Mouse (Mus musculus) embryonic facial prominence, embryonic 11.5 days (tissue): Measurements from ENCODE around the gene Klf15. TPM values are rescaled to one million over a fixed set of nuclear protein-coding genes. Genes with fewer than 3 reads are reported as not detected.
A peak's percentile ranks its signal among the peaks of the same experiment; 100 is the strongest.

Experiments used
- ATAC-seq: fragments of 200-750 bp; cut with Nextera tagmentation; replicated peaks from 2 replicates; pipeline ENCODE4 v1.8.0; 2017; ENCODE audit warnings: low read depth; ENCODE audit not compliant: insufficient number of reproducible peaks, low FRiP score, low TSS enrichment
- DNase-seq: peaks from one replicate; pipeline ENCODE4 v3.0.0-alpha.2; 2015; ENCODE audit warnings: low spot score
- H3K27ac ChIP-seq: fragments of 300-500 bp; sonication (generic); replicated peaks from 2 replicates; pipeline ENCODE4 v1.5.1; 2014; ENCODE audit warnings: mild to moderate bottlenecking, low read depth, low read length, control low read depth
- H3K27me3 ChIP-seq: fragments of 300-500 bp; sonication (generic); 2 replicates; pipeline ENCODE4 v1.6.1; 2014; ENCODE audit warnings: mild to moderate bottlenecking, low read length, moderate library complexity, mixed read lengths; ENCODE audit not compliant: control insufficient read depth, insufficient read depth
- H3K36me3 ChIP-seq: fragments of 300-500 bp; sonication (generic); replicated peaks from 2 replicates; pipeline ENCODE4 v1.6.1; 2014; ENCODE audit warnings: low read depth, mild to moderate bottlenecking, low read length, moderate library complexity, mixed read lengths; ENCODE audit not compliant: control insufficient read depth, insufficient read depth
- H3K4me1 ChIP-seq: fragments of 300-500 bp; sonication (generic); 2 replicates; pipeline ENCODE4 v1.6.1; 2014; ENCODE audit warnings: low read length, mixed read lengths; ENCODE audit not compliant: control insufficient read depth, insufficient read depth
- H3K4me2 ChIP-seq: fragments of 300-500 bp; sonication (generic); 2 replicates; pipeline ENCODE4 v1.6.1; 2014; ENCODE audit warnings: low read depth, mild to moderate bottlenecking, control low read depth, low read length, moderate library complexity
- H3K4me3 ChIP-seq: fragments of 300-500 bp; sonication (generic); 2 replicates; pipeline ENCODE4 v1.5.1; 2014; ENCODE audit warnings: low read depth, low read length, control low read depth
- H3K9ac ChIP-seq: fragments of 300-500 bp; sonication (generic); replicated peaks from 2 replicates; pipeline ENCODE4 v1.6.1; 2014; ENCODE audit warnings: mild to moderate bottlenecking, control low read depth, low read length
- H3K9me3 ChIP-seq: fragments of 300-500 bp; sonication (generic); replicated peaks from 2 replicates; pipeline ENCODE4 v1.6.1; 2016; ENCODE audit warnings: mild to moderate bottlenecking, low read length, inconsistent platforms, mixed read lengths; ENCODE audit not compliant: control insufficient read depth
- WGBS: fragments of 180-500 bp; shearing (Covaris S2); extraction: QIAGEN DNeasy Blood & Tissue Kit; methylation state at CpG from one replicate; pipeline ENCODE4 v1.1.7; 2014; 5-methylcytosine and 5-hydroxymethylcytosine counted together
- polyA plus RNA-seq: library from polyadenylated mRNA; unstranded; fragments of >200 nt; fragmentation: Nextera tagmentation; extraction: Ambion mirVana; gene quantifications from 2 replicates; pipeline ENCODE4 v1.2.1, GENCODE M21; 2014

The Klf15 gene
- polyA plus RNA-seq, 1 experiment from 2014 or later, result 3.8 TPM

GRCm38 (mm10) chr6:90512416-90512815 is 50.0 kb downstream of the Klf15 start:
- ATAC-seq, result no peak
- no peaks in the 10 kb centered on the region for H3K27me3 ChIP-seq
- H3K9ac ChIP-seq, result no peak overlapping the region
- WGBS, result 87% methylated on average over 5 of the region's 5 CpGs
- no peaks in the 10 kb centered on the region for H3K9me3 ChIP-seq
- H3K4me1 ChIP-seq, result no peaks in the 10 kb centered on the region
- H3K4me2 ChIP-seq, result no peak overlapping the region
- H3K36me3 ChIP-seq, result no peaks in the 10 kb centered on the region
- H3K4me3 ChIP-seq, result no peak overlapping the region
- no peak overlapping the region for H3K27ac ChIP-seq
- DNase-seq, result no peak

- Histone ChIP-seq H3K27ac (no peak overlapping the region), H3K36me3 (no peaks in the 10 kb centered on the region), H3K9me3 (no peaks in the 10 kb centered on the region), H3K27me3 (no peaks in the 10 kb centered on the region), H3K4me3 (no peak overlapping the region), H3K4me2 (no peak overlapping the region), H3K9ac (no peak overlapping the region), H3K4me1 (no peaks in the 10 kb centered on the region)
- 76% methylated on average over 5 of the region's 5 CpGs for WGBS
- ATAC-seq (no peak), DNase-seq (no peak)
These were observed 50.9 kb downstream of the Klf15 start for GRCm38 (mm10) chr6:90513074-90513856.

- Histone ChIP-seq H3K36me3 (no peaks in the 10 kb centered on the region), H3K4me3 (no peak overlapping the region), H3K4me1 (no peaks in the 10 kb centered on the region), H3K9me3 (no peaks in the 10 kb centered on the region), H3K9ac (no peak overlapping the region), H3K27me3 (no peaks in the 10 kb centered on the region), H3K27ac (no peak overlapping the region), H3K4me2 (no peak overlapping the region)
- DNase-seq (no peak), ATAC-seq (no peak)
These were observed 52.0 kb downstream of the Klf15 start for GRCm38 (mm10) chr6:90514369-90514768.

GRCm38 (mm10) chr6:90514883-90515405 is 52.6 kb downstream of the Klf15 start:
- Histone ChIP-seq H3K9me3 (no peaks in the 10 kb centered on the region), H3K9ac (no peak overlapping the region), H3K27me3 (no peaks in the 10 kb centered on the region), H3K36me3 (no peaks in the 10 kb centered on the region), H3K4me3 (no peak overlapping the region), H3K4me1 (no peaks in the 10 kb centered on the region), H3K4me2 (no peak overlapping the region), H3K27ac (no peak overlapping the region)
- ATAC-seq, result peak; percentile 61
- WGBS, result 46% methylated on average over 4 of the region's 4 CpGs
- peak; percentile 84 for DNase-seq

- Histone ChIP-seq H3K9me3 (no peaks in the 10 kb centered on the region), H3K9ac (no peak overlapping the region), H3K4me2 (no peak overlapping the region), H3K27me3 (no peaks in the 10 kb centered on the region), H3K27ac (no peak overlapping the region), H3K4me3 (no peak overlapping the region), H3K4me1 (no peaks in the 10 kb centered on the region), H3K36me3 (no peaks in the 10 kb centered on the region)
- ATAC-seq (no peak), DNase-seq (no peak)
- WGBS, result 73% methylated on average over 3 of the region's 3 CpGs
These were observed 56.5 kb downstream of the Klf15 start for GRCm38 (mm10) chr6:90518892-90519291.

GRCm38 (mm10) chr6:90519375-90519774 is 57.0 kb downstream of the Klf15 start:
- 45% methylated on average over 5 of the region's 5 CpGs for WGBS
- Histone ChIP-seq H3K9ac (no peak overlapping the region), H3K9me3 (no peaks in the 10 kb centered on the region), H3K4me3 (no peak overlapping the region), H3K27ac (no peak overlapping the region), H3K4me1 (no peaks in the 10 kb centered on the region), H3K36me3 (no peaks in the 10 kb centered on the region), H3K27me3 (no peaks in the 10 kb centered on the region), H3K4me2 (no peak overlapping the region)
- no peak for ATAC-seq
- no peak for DNase-seq

Other genes with a start within 250 kb of the Klf15 start
- not detected in 2 replicates for gene Vmn1r53, start 238.1 kb upstream of the Klf15 start, polyA plus RNA-seq
- gene Vmn1r54, start 216.3 kb upstream of the Klf15 start, polyA plus RNA-seq, result not detected in 2 replicates
- gene BC048671, start 161.4 kb upstream of the Klf15 start, polyA plus RNA-seq, result not detected in 2 replicates
- not detected in 2 replicates for gene Chst13, start 137.4 kb upstream of the Klf15 start, polyA plus RNA-seq
- gene Uroc1, start 129.3 kb upstream of the Klf15 start, polyA plus RNA-seq, result not detected in 2 replicates
- gene Zxdc, start 93.1 kb upstream of the Klf15 start, polyA plus RNA-seq, result 7.6 and 10.7 TPM in 2 replicates
- 0.59 and 1.3 TPM in 2 replicates for gene Cfap100, start 33.8 kb upstream of the Klf15 start, polyA plus RNA-seq
- 1.2 and 2.2 TPM in 2 replicates for gene Aldh1l1, start 23.9 kb downstream of the Klf15 start, polyA plus RNA-seq
- gene Slc41a3, start 142.1 kb downstream of the Klf15 start, polyA plus RNA-seq, result 2.5 TPM in 2 replicates